Mouse (Mus musculus) olfactory bulb, adult 2 months (tissue): ENCODE data around the gene Fem1a.
"Not testable (repeated sequence)": the region's sequence is repeated elsewhere in the genome, so short reads cannot be mapped to it uniquely, and the experiment has no call there.

Source experiments
- CTCF ChIP-seq: fragments of 200-500 bp; IDR thresholded peaks from 2 replicates; pipeline ENCODE4 v1.5.1; 2012; ENCODE audit warnings: low read depth, mild to moderate bottlenecking, low read length, moderate library complexity; ENCODE audit not compliant: insufficient read depth
- POLR2A ChIP-seq: fragments of 200-500 bp; IDR thresholded peaks from 2 replicates; pipeline ENCODE4 v1.6.1; 2012; ENCODE audit warnings: mild to moderate bottlenecking, low read depth, low read length, moderate library complexity; ENCODE audit not compliant: insufficient read depth

- not testable (repeated sequence) for TF ChIP-seq CTCF, POLR2A
These were observed 2.2 kb downstream of the Fem1a start for GRCm38 (mm10) chr17:56258812-56259211.
